Mouse (Mus musculus): ENCODE data around the gene Camk2g. TPM values are rescaled to one million over a fixed set of nuclear protein-coding genes. Genes with fewer than 3 reads are reported as not detected.

Camk2g gene
- polyA plus RNA-seq, 1 experiment from 2014 or later: 180 TPM

- H3K27ac ChIP-seq (ENCODE audit: low read length): no peak overlapping the region
- no peak overlapping the region for H3K4me3 ChIP-seq (ENCODE audit: low read depth, low read length)
- ATAC-seq: no peak
- no peaks in the 10 kb centered on the region for H3K27me3 ChIP-seq (ENCODE audit: control insufficient read depth, insufficient read depth, low read depth, low read length)
- peaks cover 3% of the 10 kb centered on the region; the same call in 1 of the 2 replicates for H3K4me1 ChIP-seq (ENCODE audit: control insufficient read depth, insufficient read depth, low read length)
- WGBS: 66% methylated on average over 1 of the region's 1 CpGs
- H3K4me2 ChIP-seq (ENCODE audit: low read length): no peak overlapping the region
- H3K36me3 ChIP-seq (ENCODE audit: control insufficient read depth, insufficient read depth, low read length): no peaks in the 10 kb centered on the region
- no peaks in the 10 kb centered on the region for H3K9me3 ChIP-seq (replicated peaks; ENCODE audit: control insufficient read depth, low read length, poor library complexity, severe bottlenecking)
- no peak overlapping the region for H3K9ac ChIP-seq (ENCODE audit: low read depth, low read length)
Measured at GRCm38 (mm10) chr14:20831915-20832314, 38.0 kb upstream of the Camk2g start.

DNA sequence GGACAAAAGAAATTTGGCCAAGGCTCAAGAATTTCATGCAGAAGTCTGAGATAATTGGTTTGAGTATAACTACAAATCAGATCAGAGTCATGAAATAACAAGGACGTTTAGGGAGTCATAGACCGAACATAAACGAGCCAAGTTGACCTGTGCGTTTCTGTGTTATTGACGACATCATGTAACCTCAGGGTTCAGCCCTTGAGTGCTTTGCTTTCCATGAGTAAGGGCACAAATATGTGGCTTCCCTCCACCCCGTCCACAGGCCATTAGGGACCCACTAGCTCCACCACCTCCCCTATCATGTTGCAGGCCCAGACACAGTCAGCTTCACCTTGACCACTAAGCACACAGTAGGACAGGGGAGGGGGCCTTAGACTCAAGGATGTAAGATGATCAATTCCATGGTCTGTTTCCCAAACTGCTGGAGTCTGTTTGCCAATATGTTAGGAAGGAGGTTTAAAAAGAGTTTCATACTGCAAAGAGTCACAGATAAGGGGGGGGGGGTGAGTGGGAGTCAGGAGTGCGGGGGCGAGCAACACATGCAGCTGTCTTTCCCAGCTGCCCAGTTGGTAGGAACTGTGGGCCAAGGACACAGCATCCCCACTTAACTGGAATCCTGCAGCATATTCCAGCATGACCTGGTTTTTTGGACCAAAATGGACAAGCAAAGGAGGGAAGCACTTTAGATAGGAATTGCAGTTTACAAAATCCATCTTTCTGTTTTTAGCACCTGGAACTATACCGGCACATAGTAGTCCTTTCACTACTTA lies 37.4 kb upstream of the Camk2g start:
- Histone ChIP-seq H3K4me1 (ENCODE audit: control insufficient read depth, insufficient read depth, low read length) (0 out of 2 replicates have a peak, but pooled peaks cover 3% of the 10 kb centered on the region), H3K9me3 (replicated peaks; ENCODE audit: control insufficient read depth, low read length, poor library complexity, severe bottlenecking) (no peaks in the 10 kb centered on the region), H3K4me2 (ENCODE audit: low read length) (no peak overlapping the region), H3K36me3 (ENCODE audit: control insufficient read depth, insufficient read depth, low read length) (no peaks in the 10 kb centered on the region), H3K27me3 (ENCODE audit: control insufficient read depth, insufficient read depth, low read depth, low read length) (no peaks in the 10 kb centered on the region), H3K4me3 (ENCODE audit: low read depth, low read length) (no peak overlapping the region), H3K9ac (ENCODE audit: low read depth, low read length) (no peak overlapping the region), H3K27ac (ENCODE audit: low read length) (no peak overlapping the region)
- ATAC-seq: no peak
- 91% methylated on average over 9 of the region's 9 CpGs for WGBS

DNA sequence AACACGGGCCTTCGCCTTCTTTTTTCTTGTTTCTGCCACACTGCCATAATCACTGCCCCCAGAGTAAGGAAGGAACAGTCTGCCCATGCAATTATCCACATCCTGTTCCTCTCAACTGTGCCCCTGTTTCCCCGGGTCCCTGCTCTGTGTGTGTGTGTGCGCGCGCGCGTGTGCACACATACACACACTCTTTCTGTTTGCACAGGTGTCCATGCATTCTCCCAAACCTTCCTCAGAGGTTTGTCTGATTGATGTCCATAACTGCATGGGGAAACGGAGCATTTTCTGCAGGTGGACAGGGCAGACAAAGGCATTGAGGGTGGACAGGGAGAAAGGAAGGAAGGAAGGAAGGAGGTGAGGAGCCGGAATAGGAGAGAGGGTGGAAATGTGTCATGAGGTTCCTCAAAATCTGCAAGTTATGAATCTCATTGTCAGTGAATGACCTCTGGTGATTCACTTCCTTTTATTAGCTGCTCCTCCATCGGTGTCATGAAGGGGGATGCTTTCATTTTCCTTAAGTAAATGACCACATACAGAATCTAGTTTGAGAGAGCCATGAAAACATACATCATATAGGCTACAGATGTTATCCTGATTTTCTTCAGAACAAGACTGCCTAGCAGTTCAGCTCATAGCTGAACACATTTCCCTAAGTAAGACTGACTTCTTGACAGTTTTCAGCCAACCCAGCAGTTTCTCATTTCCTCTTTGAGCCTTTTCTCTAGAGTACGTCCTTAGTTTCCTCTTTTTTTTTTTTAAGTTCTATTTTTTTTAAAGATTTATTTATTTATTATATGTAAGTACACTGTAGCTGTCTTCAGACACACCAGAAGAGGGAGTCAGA lies 35.9 kb upstream of the Camk2g start:
- H3K4me3 ChIP-seq (ENCODE audit: low read depth, low read length): no peak overlapping the region
- H3K27me3 ChIP-seq (ENCODE audit: control insufficient read depth, insufficient read depth, low read depth, low read length): no peaks in the 10 kb centered on the region
- 83% methylated on average over 12 of the region's 12 CpGs for WGBS
- no peaks in the 10 kb centered on the region for H3K36me3 ChIP-seq (ENCODE audit: control insufficient read depth, insufficient read depth, low read length)
- H3K9ac ChIP-seq (ENCODE audit: low read depth, low read length): no peak overlapping the region
- ATAC-seq: no peak
- H3K4me1 ChIP-seq (ENCODE audit: control insufficient read depth, insufficient read depth, low read length): no peaks in the 10 kb centered on the region
- H3K27ac ChIP-seq (ENCODE audit: low read length): no peak overlapping the region
- no peaks in the 10 kb centered on the region for H3K9me3 ChIP-seq (replicated peaks; ENCODE audit: control insufficient read depth, low read length, poor library complexity, severe bottlenecking)
- no peak overlapping the region for H3K4me2 ChIP-seq (ENCODE audit: low read length)

DNA sequence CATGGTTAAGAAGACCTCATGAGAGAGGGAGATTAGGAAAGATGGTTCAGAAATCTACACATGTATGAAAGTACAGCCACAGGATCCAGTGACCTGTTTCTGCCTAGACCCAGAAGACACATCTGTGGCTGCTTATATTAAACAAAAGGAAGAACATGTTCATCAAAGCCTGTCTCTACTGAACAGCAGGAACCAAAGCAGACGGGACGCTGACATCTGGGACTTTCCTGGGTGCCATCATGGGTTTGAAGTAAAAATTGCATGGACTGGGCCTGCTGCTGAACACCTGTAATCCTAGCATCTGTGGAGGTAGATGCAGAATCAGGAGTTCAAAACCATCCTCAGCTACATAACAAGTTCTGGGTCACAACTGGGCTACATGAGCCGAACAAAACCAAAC lies 34.6 kb upstream of the Camk2g start:
- no peak overlapping the region for H3K9ac ChIP-seq (ENCODE audit: low read depth, low read length)
- H3K4me2 ChIP-seq (ENCODE audit: low read length): no peak overlapping the region
- no peaks in the 10 kb centered on the region for H3K36me3 ChIP-seq (ENCODE audit: control insufficient read depth, insufficient read depth, low read length)
- no peak overlapping the region for H3K27ac ChIP-seq (ENCODE audit: low read length)
- H3K4me1 ChIP-seq (ENCODE audit: control insufficient read depth, insufficient read depth, low read length): no peaks in the 10 kb centered on the region
- no peak overlapping the region for H3K4me3 ChIP-seq (ENCODE audit: low read depth, low read length)
- ATAC-seq: no peak
- WGBS: 90% methylated on average over 3 of the region's 3 CpGs
- no peaks in the 10 kb centered on the region for H3K27me3 ChIP-seq (ENCODE audit: control insufficient read depth, insufficient read depth, low read depth, low read length)
- H3K9me3 ChIP-seq (replicated peaks; ENCODE audit: control insufficient read depth, low read length, poor library complexity, severe bottlenecking): no peaks in the 10 kb centered on the region

DNA sequence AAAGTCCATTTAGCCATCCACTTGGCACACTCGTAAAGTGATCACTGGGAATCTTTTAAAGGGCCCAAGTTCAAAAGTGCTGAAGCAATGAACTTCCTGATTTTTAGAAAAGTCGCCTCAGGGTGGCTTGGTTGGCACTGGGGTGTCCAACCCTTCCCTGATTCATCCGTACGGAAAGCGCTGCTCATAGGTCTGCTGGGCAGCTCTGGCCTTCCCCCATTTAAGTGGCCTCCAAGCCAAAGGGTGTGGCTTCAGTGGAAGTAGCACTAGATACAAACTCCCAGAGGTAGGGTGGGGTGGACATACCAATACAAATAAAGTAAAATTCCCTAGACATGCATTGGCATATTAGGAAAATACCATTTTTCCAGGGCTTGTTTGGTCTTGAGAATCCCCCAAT lies 33.6 kb upstream of the Camk2g start:
- Histone ChIP-seq H3K9me3 (replicated peaks; ENCODE audit: control insufficient read depth, low read length, poor library complexity, severe bottlenecking) (no peaks in the 10 kb centered on the region), H3K4me3 (ENCODE audit: low read depth, low read length) (no peak overlapping the region), H3K4me2 (ENCODE audit: low read length) (no peak overlapping the region), H3K36me3 (ENCODE audit: control insufficient read depth, insufficient read depth, low read length) (no peaks in the 10 kb centered on the region), H3K27ac (ENCODE audit: low read length) (no peak overlapping the region), H3K27me3 (ENCODE audit: control insufficient read depth, insufficient read depth, low read depth, low read length) (no peaks in the 10 kb centered on the region), H3K4me1 (ENCODE audit: control insufficient read depth, insufficient read depth, low read length) (no peaks in the 10 kb centered on the region), H3K9ac (ENCODE audit: low read depth, low read length) (no peak overlapping the region)
- WGBS: 87% methylated on average over 5 of the region's 5 CpGs
- no peak for ATAC-seq

GRCm38 (mm10) chr14:20827061-20827460 lies 33.2 kb upstream of the Camk2g start:
- Histone ChIP-seq H3K9ac (ENCODE audit: low read depth, low read length) (no peak overlapping the region), H3K36me3 (ENCODE audit: control insufficient read depth, insufficient read depth, low read length) (no peaks in the 10 kb centered on the region), H3K4me2 (ENCODE audit: low read length) (no peak overlapping the region), H3K9me3 (replicated peaks; ENCODE audit: control insufficient read depth, low read length, poor library complexity, severe bottlenecking) (no peaks in the 10 kb centered on the region), H3K27ac (ENCODE audit: low read length) (no peak overlapping the region), H3K27me3 (ENCODE audit: control insufficient read depth, insufficient read depth, low read depth, low read length) (no peaks in the 10 kb centered on the region), H3K4me1 (ENCODE audit: control insufficient read depth, insufficient read depth, low read length) (no peaks in the 10 kb centered on the region), H3K4me3 (ENCODE audit: low read depth, low read length) (no peak overlapping the region)
- ATAC-seq: no peak
- WGBS: 88% methylated on average over 8 of the region's 8 CpGs

DNA sequence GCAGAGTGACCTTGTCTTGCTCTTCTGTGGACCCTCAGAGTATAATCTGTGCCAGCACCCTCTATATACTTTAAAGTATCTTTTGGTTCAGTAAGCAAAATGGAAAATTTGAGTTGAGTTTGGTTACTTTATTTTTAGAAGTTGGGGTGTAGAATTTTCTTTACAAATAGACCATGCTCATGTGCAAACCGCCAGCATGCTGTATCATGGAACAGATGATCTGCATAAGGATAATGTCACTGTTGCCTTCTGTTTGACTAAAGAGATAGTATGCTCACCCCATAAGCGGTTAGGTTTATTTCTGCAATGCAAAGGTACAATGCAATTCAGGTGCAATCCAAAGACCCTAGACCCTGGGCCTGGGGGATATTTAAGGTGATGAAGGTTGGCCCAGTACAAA lies 31.6 kb upstream of the Camk2g start:
- WGBS: 96% methylated on average over 2 of the region's 2 CpGs
- Histone ChIP-seq H3K9me3 (replicated peaks; ENCODE audit: control insufficient read depth, low read length, poor library complexity, severe bottlenecking) (no peaks in the 10 kb centered on the region), H3K27ac (ENCODE audit: low read length) (no peak overlapping the region), H3K4me2 (ENCODE audit: low read length) (no peak overlapping the region), H3K4me3 (ENCODE audit: low read depth, low read length) (no peak overlapping the region), H3K9ac (ENCODE audit: low read depth, low read length) (no peak overlapping the region), H3K4me1 (ENCODE audit: control insufficient read depth, insufficient read depth, low read length) (no peaks in the 10 kb centered on the region), H3K36me3 (ENCODE audit: control insufficient read depth, insufficient read depth, low read length) (no peaks in the 10 kb centered on the region), H3K27me3 (ENCODE audit: control insufficient read depth, insufficient read depth, low read depth, low read length) (no peaks in the 10 kb centered on the region)
- no peak for ATAC-seq

DNA sequence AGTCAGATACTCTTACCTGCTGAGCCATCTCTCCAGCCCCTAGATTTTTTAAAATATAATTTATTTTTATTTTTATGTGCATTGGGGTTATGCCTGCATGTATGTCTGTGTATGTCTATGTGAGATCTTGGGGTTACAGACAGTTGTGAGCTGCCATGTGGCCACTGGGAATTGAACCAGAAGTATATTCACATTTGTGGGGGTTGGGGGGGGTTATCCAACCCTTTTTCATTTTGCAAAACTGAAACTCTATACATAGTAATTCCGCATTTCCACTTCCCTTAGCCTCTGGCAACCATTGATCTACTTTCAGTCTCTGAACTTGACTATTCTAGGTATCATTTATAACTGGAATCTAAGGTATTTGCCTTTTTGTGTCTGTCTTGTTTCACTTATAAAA lies 30.6 kb upstream of the Camk2g start:
- H3K27ac ChIP-seq (ENCODE audit: low read length): no peak overlapping the region
- no peak overlapping the region for H3K4me3 ChIP-seq (ENCODE audit: low read depth, low read length)
- H3K9me3 ChIP-seq (replicated peaks; ENCODE audit: control insufficient read depth, low read length, poor library complexity, severe bottlenecking): no peaks in the 10 kb centered on the region
- no peaks in the 10 kb centered on the region for H3K36me3 ChIP-seq (ENCODE audit: control insufficient read depth, insufficient read depth, low read length)
- H3K4me1 ChIP-seq (ENCODE audit: control insufficient read depth, insufficient read depth, low read length): no peaks in the 10 kb centered on the region
- H3K27me3 ChIP-seq (ENCODE audit: control insufficient read depth, insufficient read depth, low read depth, low read length): no peaks in the 10 kb centered on the region
- no peak overlapping the region for H3K4me2 ChIP-seq (ENCODE audit: low read length)
- no peak for ATAC-seq
- no peak overlapping the region for H3K9ac ChIP-seq (ENCODE audit: low read depth, low read length)
- 88% methylated on average over 1 of the region's 1 CpGs for WGBS

DNA sequence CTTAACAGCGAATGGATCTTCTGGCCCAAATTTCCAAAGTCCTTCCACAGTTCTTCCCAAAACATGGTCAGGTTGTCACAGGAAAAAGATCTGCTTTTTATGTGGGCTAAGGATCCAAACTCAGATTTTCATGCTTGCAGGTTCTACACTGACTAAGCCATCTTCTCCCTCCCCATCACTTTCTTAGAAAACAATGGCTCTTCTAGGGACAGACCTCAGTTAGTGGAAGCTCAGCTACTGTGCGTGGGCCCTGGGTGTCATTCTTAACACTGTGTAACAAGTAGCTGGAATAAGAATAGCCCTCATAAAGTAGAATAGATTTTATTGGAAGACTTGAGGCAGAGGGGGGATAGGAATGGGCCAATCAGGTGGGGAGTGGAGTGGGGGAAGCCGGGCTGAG lies 21.6 kb upstream of the Camk2g start:
- ATAC-seq: no peak
- no peaks in the 10 kb centered on the region for H3K27me3 ChIP-seq (ENCODE audit: control insufficient read depth, insufficient read depth, low read depth, low read length)
- no peak overlapping the region for H3K27ac ChIP-seq (ENCODE audit: low read length)
- H3K4me1 ChIP-seq (ENCODE audit: control insufficient read depth, insufficient read depth, low read length): no peaks in the 10 kb centered on the region
- H3K4me2 ChIP-seq (ENCODE audit: low read length): no peak overlapping the region
- no peak overlapping the region for H3K4me3 ChIP-seq (ENCODE audit: low read depth, low read length)
- H3K9ac ChIP-seq (ENCODE audit: low read depth, low read length): no peak overlapping the region
- WGBS: 86% methylated on average over 3 of the region's 3 CpGs
- H3K9me3 ChIP-seq (replicated peaks; ENCODE audit: control insufficient read depth, low read length, poor library complexity, severe bottlenecking): 0 out of 2 replicates have a peak, but pooled peaks cover 2% of the 10 kb centered on the region
- H3K36me3 ChIP-seq (ENCODE audit: control insufficient read depth, insufficient read depth, low read length): no peaks in the 10 kb centered on the region

Data from midbrain, embryonic 16.5 days (tissue).